Mouse (Mus musculus): ENCODE measurements at regions not wholly inside any gene's neighbourhood (a gene's known extent, or its start where the extent isn't known, plus 50 kb on each side); places are given as distances from the start of the nearest gene placed in this dataset.
A peak's percentile ranks its signal among the peaks of the same experiment; 100 is the strongest.

- DNase-seq (ENCODE audit: low read depth, low spot score) = no peak
Observed at GRCm38 (mm10) chr9:112608932-112609331, 373.2 kb upstream of the Arpp21 start.

- DNase-seq (ENCODE audit: low read depth, low spot score) = no peak
Observed at GRCm38 (mm10) chr9:112607221-112607620, 371.5 kb upstream of the Arpp21 start.

GRCm38 (mm10) chr9:112595731-112596130 is 360.0 kb upstream of the Arpp21 start:
- no peak for DNase-seq (ENCODE audit: low read depth, low spot score)

- no peak for DNase-seq (ENCODE audit: low read depth, low spot score)
Observed at GRCm38 (mm10) chr9:112590241-112590640, 354.5 kb upstream of the Arpp21 start.

- DNase-seq (ENCODE audit: low read depth, low spot score) = no peak
Observed at GRCm38 (mm10) chr9:112573316-112573715, 337.6 kb upstream of the Arpp21 start.

GRCm38 (mm10) chr9:112561348-112561747 is 325.6 kb upstream of the Arpp21 start:
- DNase-seq (ENCODE audit: low read depth, low spot score) = peak; percentile 32

GRCm38 (mm10) chr9:112560226-112560625 is 324.5 kb upstream of the Arpp21 start:
- no peak for DNase-seq (ENCODE audit: low read depth, low spot score)

- no peak for DNase-seq (ENCODE audit: low read depth, low spot score)
Observed at GRCm38 (mm10) chr9:112537924-112538323, 302.2 kb upstream of the Arpp21 start.

GRCm38 (mm10) chr9:112525377-112525776 is 289.6 kb upstream of the Arpp21 start:
- DNase-seq (ENCODE audit: low read depth, low spot score) = no peak

GRCm38 (mm10) chr9:112523251-112523650 is 287.5 kb upstream of the Arpp21 start:
- no peak for DNase-seq (ENCODE audit: low read depth, low spot score)

- no peak for DNase-seq (ENCODE audit: low read depth, low spot score)
Observed at GRCm38 (mm10) chr9:112510716-112511115, 275.0 kb upstream of the Arpp21 start.

- DNase-seq (ENCODE audit: low read depth, low spot score) = no peak
Observed at GRCm38 (mm10) chr9:112506871-112507270, 271.1 kb upstream of the Arpp21 start.

- DNase-seq (ENCODE audit: low read depth, low spot score) = no peak
Observed at GRCm38 (mm10) chr9:112498676-112499075, 262.9 kb upstream of the Arpp21 start.

GRCm38 (mm10) chr9:112495930-112496527 is 260.3 kb upstream of the Arpp21 start:
- DNase-seq (ENCODE audit: low read depth, low spot score) = no peak

GRCm38 (mm10) chr9:112490963-112491362 is 255.2 kb upstream of the Arpp21 start:
- DNase-seq (ENCODE audit: low read depth, low spot score) = no peak

- no peak for DNase-seq (ENCODE audit: low read depth, low spot score)
Observed at GRCm38 (mm10) chr9:112476644-112477043, 240.9 kb upstream of the Arpp21 start.

GRCm38 (mm10) chr9:112457594-112457993 is 221.9 kb upstream of the Arpp21 start:
- DNase-seq (ENCODE audit: low read depth, low spot score) = no peak

GRCm38 (mm10) chr9:112454706-112455105 is 219.0 kb upstream of the Arpp21 start:
- peak; percentile 35 for DNase-seq (ENCODE audit: low read depth, low spot score)

- DNase-seq (ENCODE audit: low read depth, low spot score) = peak; percentile 7
Observed at GRCm38 (mm10) chr9:112447515-112447914, 211.8 kb upstream of the Arpp21 start.

GRCm38 (mm10) chr9:112446981-112447380 is 211.2 kb upstream of the Arpp21 start:
- DNase-seq (ENCODE audit: low read depth, low spot score) = no peak

GRCm38 (mm10) chr9:112446027-112446352 is 210.3 kb upstream of the Arpp21 start:
- no peak for DNase-seq (ENCODE audit: low read depth, low spot score)

GRCm38 (mm10) chr9:112445230-112446026 is 209.7 kb upstream of the Arpp21 start:
- DNase-seq (ENCODE audit: low read depth, low spot score) = no peak

- no peak for DNase-seq (ENCODE audit: low read depth, low spot score)
Observed at GRCm38 (mm10) chr9:112444220-112444619, 208.5 kb upstream of the Arpp21 start.
